Mouse (Mus musculus): Measurements from ENCODE around the gene Fam57a.

DNA sequence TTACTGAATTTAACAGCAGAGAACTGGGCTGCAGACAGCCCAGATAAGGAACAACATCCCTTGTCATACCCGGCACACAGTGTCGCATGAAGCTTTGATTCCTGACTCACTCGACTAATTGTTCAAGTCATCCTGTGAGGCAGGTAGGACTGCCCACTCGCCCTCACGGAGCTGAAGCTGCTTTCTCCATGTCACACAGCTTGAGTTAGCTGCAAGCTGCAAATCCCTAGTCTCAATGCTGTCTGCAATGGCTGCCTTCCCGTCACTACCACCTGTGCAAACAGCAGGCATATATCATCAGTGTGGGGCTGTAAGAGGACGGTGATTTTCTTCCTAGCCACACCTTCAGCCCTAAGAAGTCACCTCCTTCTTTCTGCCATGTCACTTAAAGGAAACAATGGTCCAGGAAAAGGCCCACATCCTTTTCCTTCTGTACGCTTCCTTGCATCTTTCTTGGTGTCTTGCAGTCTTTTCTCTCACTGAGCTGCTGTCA is 17.6 kb downstream of the Fam57a start:
- TF ChIP-seq POLR2A (IDR thresholded peaks at IDR 0.05; ENCODE audit: borderline replicate concordance, control insufficient read depth, low read depth, low read length) (no peak), CTCF (IDR thresholded peaks at IDR 0.05; ENCODE audit: control insufficient read depth, insufficient read depth, low read length) (no peak)

Data from bone marrow, adult 2 months (tissue).